Mouse (Mus musculus) forebrain, embryonic 16.5 days (tissue): ENCODE results near the gene Trf. TPM values are rescaled to one million over a fixed set of nuclear protein-coding genes. Genes with fewer than 3 reads are reported as not detected.
"Not testable (repeated sequence)": the region's sequence is repeated elsewhere in the genome, so short reads cannot be mapped to it uniquely, and the experiment has no call there.

Experiments used
- ATAC-seq: fragments of 200-750 bp; cut with Nextera tagmentation; 2 replicates; pipeline ENCODE4 v1.8.0; 2017; ENCODE audit warnings: mild to moderate bottlenecking, moderate library complexity
- H3K27ac ChIP-seq: fragments of 300-500 bp; sonication (generic); 2 replicates; pipeline ENCODE4 v1.5.1; 2014; ENCODE audit warnings: low read length, control low read depth
- H3K27me3 ChIP-seq: fragments of 300-500 bp; sonication (generic); replicated peaks from 2 replicates; pipeline ENCODE4 v1.6.1; 2014; ENCODE audit warnings: low read length; ENCODE audit not compliant: control insufficient read depth, insufficient read depth
- H3K36me3 ChIP-seq: fragments of 300-500 bp; sonication (generic); 2 replicates; pipeline ENCODE4 v1.6.1; 2014; ENCODE audit not compliant: control insufficient read depth, insufficient read depth
- H3K4me1 ChIP-seq: fragments of 300-500 bp; sonication (generic); replicated peaks from 2 replicates; pipeline ENCODE4 v1.6.1; 2014; ENCODE audit warnings: low read length; ENCODE audit not compliant: control insufficient read depth, insufficient read depth
- H3K4me2 ChIP-seq: fragments of 300-500 bp; sonication (generic); 2 replicates; pipeline ENCODE4 v1.6.1; 2014; ENCODE audit warnings: mild to moderate bottlenecking, low read length, control low read depth
- H3K4me3 ChIP-seq: fragments of 300-500 bp; sonication (generic); replicated peaks from 2 replicates; pipeline ENCODE4 v1.5.1; 2014; ENCODE audit warnings: mild to moderate bottlenecking, low read length, control low read depth
- H3K9ac ChIP-seq: fragments of 300-500 bp; sonication (generic); replicated peaks from 2 replicates; pipeline ENCODE4 v1.6.1; 2014; ENCODE audit warnings: low read depth, low read length, control low read depth
- H3K9me3 ChIP-seq: fragments of 300-500 bp; sonication (generic); 2 replicates; pipeline ENCODE4 v1.6.1; 2016; ENCODE audit warnings: low read length; ENCODE audit not compliant: control insufficient read depth
- WGBS: fragments of 180-500 bp; shearing (Covaris S2); extraction: QIAGEN DNeasy Blood & Tissue Kit; methylation state at CpG from one replicate; pipeline ENCODE4 v1.1.7; 2014; 5-methylcytosine and 5-hydroxymethylcytosine counted together
- polyA plus RNA-seq: library from polyadenylated mRNA; unstranded; fragments of >200 nt; fragmentation: Nextera tagmentation; extraction: Ambion mirVana; gene quantifications from 2 replicates; pipeline ENCODE4 v1.2.1, GENCODE M21; 2015

The Trf gene
- polyA plus RNA-seq, 1 experiment from 2014 or later, result 29.6 TPM

DNA sequence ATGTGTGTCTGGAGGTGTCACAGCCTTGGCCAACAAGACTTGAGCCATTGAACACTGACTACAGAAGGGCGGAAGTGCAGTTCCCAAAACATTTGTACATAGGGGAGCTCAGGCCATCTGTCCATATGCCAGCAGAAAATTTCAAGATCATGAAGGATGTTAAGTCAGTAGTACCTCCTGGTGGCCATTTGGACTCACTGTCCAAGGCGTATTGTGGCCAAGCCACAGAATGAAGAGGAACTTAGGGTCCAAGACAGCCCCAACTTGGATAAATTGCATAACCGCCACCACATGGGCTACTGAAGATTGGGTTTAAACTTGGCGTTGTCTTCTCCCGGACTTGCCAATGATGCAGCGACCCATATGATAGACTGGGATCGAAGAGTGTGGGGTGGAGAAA, 54.6 kb downstream of the Trf start:
- no peak overlapping the region for H3K9ac ChIP-seq
- no peak overlapping the region for H3K4me2 ChIP-seq
- ATAC-seq, result no peak
- H3K36me3 ChIP-seq, result peaks cover 9% of the 10 kb centered on the region; the same call in 1 of the 2 replicates
- H3K9me3 ChIP-seq, result no peaks in the 10 kb centered on the region
- peaks cover 11% of the 10 kb centered on the region for H3K4me1 ChIP-seq
- 93% methylated on average over 7 of the region's 7 CpGs for WGBS
- H3K4me3 ChIP-seq, result no peak overlapping the region
- no peak overlapping the region for H3K27ac ChIP-seq
- H3K27me3 ChIP-seq, result no peaks in the 10 kb centered on the region

DNA sequence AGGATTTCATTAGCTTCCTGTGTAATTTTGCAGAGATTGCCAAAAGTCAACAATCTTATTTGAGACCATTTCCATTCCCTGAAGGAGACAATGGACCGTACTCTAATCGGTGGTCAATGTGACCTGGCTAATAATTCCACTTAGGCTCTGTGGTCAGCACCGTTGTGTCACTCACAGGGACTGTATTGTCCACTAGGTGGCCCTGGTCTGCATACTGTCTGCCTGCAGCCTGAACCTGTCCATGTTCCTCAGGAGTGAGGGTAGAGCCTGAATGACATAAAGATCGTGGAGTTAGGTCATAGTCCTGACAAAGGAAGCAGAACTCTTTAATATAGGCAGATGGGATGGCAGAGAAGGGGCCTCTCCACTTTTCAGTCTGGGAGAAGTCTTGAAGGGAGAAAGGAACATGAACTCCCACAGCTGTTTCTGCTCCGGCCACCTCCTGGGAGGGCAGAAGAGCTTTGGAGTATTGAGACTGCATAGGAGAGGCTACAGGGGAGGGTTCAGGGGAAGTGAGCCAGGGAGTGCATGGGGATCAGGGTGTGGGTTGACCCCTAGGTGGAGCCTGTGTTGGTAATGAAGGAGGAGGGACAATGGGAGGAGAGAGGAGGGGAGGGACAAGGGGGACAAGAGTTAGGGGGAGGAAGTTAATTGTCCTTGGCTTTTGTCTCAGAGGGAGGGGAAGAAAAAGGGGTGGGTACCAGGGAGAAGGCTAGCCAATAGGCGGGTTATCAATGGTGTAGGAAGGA, 55.3 kb downstream of the Trf start:
- no peaks in the 10 kb centered on the region for H3K9me3 ChIP-seq
- no peak overlapping the region for H3K4me2 ChIP-seq
- peaks cover 9% of the 10 kb centered on the region; the same call in 1 of the 2 replicates for H3K36me3 ChIP-seq
- WGBS, result 69% methylated on average over 6 of the region's 6 CpGs
- no peak overlapping the region for H3K4me3 ChIP-seq
- no peak for ATAC-seq
- H3K4me1 ChIP-seq, result peaks cover 4% of the 10 kb centered on the region
- no peaks in the 10 kb centered on the region for H3K27me3 ChIP-seq
- H3K27ac ChIP-seq, result no peak overlapping the region
- no peak overlapping the region for H3K9ac ChIP-seq

DNA sequence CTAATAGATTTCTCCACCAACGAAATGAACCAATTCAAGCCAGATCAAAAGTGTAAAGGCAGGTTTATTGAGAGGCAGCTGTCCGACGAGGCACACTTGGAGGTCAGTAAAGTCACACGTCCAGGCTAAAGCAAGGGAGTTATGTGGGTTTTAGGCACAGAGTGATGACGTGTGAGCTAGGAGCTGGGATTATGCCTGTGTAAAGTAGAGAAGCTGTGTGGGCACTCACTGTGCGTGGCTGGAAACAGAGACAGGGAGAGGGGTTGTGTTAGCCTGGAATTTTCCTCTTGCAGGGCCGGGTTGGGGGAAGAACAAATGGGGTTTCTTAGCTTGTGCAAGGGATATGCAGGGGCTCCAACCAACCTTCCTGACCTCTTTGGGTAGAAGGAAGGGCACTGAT, 61.5 kb downstream of the Trf start:
- H3K4me1 ChIP-seq, result 0 out of 2 replicates have a peak, but pooled peaks cover 2% of the 10 kb centered on the region
- ATAC-seq, result no peak
- H3K27ac ChIP-seq, result no peak overlapping the region
- H3K9me3 ChIP-seq, result no peaks in the 10 kb centered on the region
- 62% methylated on average over 7 of the region's 7 CpGs for WGBS
- H3K27me3 ChIP-seq, result no peaks in the 10 kb centered on the region
- no peak overlapping the region for H3K4me3 ChIP-seq
- H3K36me3 ChIP-seq, result peaks cover 9% of the 10 kb centered on the region; the same call in 1 of the 2 replicates
- no peak overlapping the region for H3K9ac ChIP-seq
- H3K4me2 ChIP-seq, result no peak overlapping the region

DNA sequence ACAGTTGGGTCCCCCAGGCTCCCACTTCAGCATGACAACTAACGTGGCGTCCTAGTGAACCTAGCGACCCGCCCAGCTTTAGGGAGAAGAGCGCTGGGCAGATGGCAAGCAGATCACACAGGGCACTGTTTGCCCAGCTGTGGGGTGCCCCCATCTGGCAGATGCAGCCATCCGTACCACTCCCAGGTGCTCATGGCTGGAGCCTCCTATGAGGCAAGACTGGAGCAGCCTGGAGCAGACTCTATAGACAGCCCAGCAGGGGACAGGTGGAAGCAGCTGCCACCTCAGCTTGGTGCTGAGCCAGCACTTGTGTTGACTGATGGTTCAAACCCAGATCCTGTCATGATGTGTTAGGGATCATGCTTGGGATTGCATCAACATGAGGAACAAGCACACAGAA, 62.2 kb downstream of the Trf start:
- Histone ChIP-seq H3K4me1 (0 out of 2 replicates have a peak, but pooled peaks cover 2% of the 10 kb centered on the region), H3K4me3 (no peak overlapping the region)

DNA sequence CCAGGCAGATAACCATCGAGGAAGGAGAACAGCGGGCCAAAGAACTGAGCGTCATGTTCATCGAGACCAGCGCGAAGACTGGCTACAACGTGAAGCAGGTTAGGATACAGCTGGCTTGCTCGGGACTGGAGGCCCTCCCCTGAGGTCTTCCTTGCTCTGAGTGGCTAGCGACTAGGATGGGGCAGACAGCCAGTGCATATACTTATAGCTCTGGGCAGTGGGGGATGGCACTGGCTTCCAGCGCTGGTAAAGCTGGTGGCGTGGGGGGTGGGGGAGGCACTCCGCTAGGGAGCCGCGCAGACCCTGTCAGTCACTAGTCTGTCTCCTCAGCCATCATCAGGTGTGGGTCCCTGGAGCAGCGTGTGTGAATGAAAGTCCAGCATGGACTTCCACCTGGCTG, 66.4 kb downstream of the Trf start:
- no peaks in the 10 kb centered on the region for H3K27me3 ChIP-seq
- H3K4me3 ChIP-seq, result no peak overlapping the region
- no peak overlapping the region for H3K9ac ChIP-seq
- ATAC-seq, result no peak
- 74% methylated on average over 15 of the region's 15 CpGs for WGBS
- H3K4me1 ChIP-seq, result 0 out of 2 replicates have a peak, but pooled peaks cover 2% of the 10 kb centered on the region
- no peak overlapping the region for H3K4me2 ChIP-seq
- no peaks in the 10 kb centered on the region for H3K9me3 ChIP-seq
- no peak overlapping the region for H3K27ac ChIP-seq
- H3K36me3 ChIP-seq, result peaks cover 9% of the 10 kb centered on the region; the same call in 1 of the 2 replicates

More for the DNA sequence above, 62.2 kb downstream of the Trf start:
- H3K9ac ChIP-seq, result no peak overlapping the region
- no peaks in the 10 kb centered on the region for H3K9me3 ChIP-seq
- WGBS, result 79% methylated on average over 6 of the region's 6 CpGs
- H3K36me3 ChIP-seq, result peaks cover 9% of the 10 kb centered on the region; the same call in 1 of the 2 replicates
- H3K4me2 ChIP-seq, result no peak overlapping the region
- 0 out of 2 replicates have a peak, but pooled peaks have one; percentile 26 for ATAC-seq
- H3K27ac ChIP-seq, result no peak overlapping the region
- no peaks in the 10 kb centered on the region for H3K27me3 ChIP-seq

DNA sequence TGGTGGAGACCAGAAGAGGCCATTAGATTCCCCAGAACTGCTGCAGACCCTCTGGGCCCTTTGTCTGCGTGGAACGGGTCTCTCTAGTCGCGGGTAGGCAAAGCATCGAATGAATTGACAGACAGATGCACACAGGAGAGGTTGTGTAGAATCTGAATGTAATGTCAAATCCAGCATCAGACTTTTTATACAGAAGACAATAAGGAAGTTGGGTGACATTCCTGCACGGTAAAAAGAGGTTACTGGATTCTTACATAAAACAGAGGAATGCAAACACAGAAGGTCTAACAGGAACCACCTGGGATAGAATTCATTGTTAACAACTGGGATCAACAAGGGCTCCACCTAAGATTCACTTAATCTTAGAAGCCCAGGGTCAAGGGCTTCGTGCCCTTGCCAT, 75.1 kb downstream of the Trf start:
- not testable (repeated sequence) for ATAC-seq, H3K27me3 ChIP-seq, H3K4me3 ChIP-seq, H3K36me3 ChIP-seq, H3K4me1 ChIP-seq, H3K9ac ChIP-seq, H3K27ac ChIP-seq, H3K9me3 ChIP-seq, H3K4me2 ChIP-seq
- 90% methylated on average over 7 of the region's 7 CpGs for WGBS

DNA sequence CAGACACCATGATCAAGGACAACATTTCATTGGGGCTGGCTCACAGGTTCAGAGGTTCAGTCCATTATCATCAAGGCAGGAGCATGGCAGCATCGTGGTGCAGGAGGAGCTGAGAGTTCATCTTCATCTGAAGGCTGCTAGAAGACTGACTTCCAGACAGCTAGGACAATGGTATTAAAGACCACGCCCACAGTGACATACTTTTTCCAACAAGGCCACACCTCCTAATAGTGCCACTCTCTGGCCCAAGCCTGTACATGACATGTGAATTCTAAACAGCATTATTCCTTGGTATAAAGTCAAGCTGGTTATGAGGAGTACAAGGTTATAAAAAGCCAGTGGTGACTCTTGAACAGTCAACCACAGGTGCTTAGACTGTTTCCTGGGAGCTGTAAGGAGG, 75.7 kb downstream of the Trf start:
- no peak overlapping the region for H3K4me3 ChIP-seq
- peaks cover 4% of the 10 kb centered on the region; the same call in 1 of the 2 replicates for H3K4me1 ChIP-seq
- H3K27me3 ChIP-seq, result no peaks in the 10 kb centered on the region
- 92% methylated on average over 2 of the region's 2 CpGs for WGBS
- H3K9me3 ChIP-seq, result no peaks in the 10 kb centered on the region
- no peaks in the 10 kb centered on the region for H3K36me3 ChIP-seq
- no peak overlapping the region for H3K4me2 ChIP-seq
- ATAC-seq, result no peak
- no peak overlapping the region for H3K27ac ChIP-seq
- no peak overlapping the region for H3K9ac ChIP-seq

Other genes with a start within 250 kb of the Trf start
- gene Slco2a1, start 241.7 kb downstream of the Trf start, polyA plus RNA-seq, result 2.5 and 3.1 TPM in 2 replicates
- gene Rab6b, start 118.7 kb downstream of the Trf start, polyA plus RNA-seq, result 63.6 and 77.9 TPM in 2 replicates
- gene Srprb, start 28.3 kb downstream of the Trf start, polyA plus RNA-seq, result 52.5 and 55.9 TPM in 2 replicates
- gene Gm20425, start 137 bp downstream of the Trf start, polyA plus RNA-seq, result 2.0 TPM in 1 of 2 replicates, not detected in the other
- gene 1300017J02Rik, start 74.6 kb upstream of the Trf start, polyA plus RNA-seq, result 0.89 and 1.1 TPM in 2 replicates
- gene Topbp1, start 74.8 kb upstream of the Trf start, polyA plus RNA-seq, result 33.0 and 43.9 TPM in 2 replicates
- 82.8 and 113 TPM in 2 replicates for gene Cdv3, start 135.4 kb upstream of the Trf start, polyA plus RNA-seq
- gene Bfsp2, start 250.0 kb upstream of the Trf start, polyA plus RNA-seq, result 0.90 and 1.1 TPM in 2 replicates